Mouse (Mus musculus): ENCODE results near the gene Smim15. TPM values are rescaled to one million over a fixed set of nuclear protein-coding genes. Genes with fewer than 3 reads are reported as not detected.

Gene Smim15
- polyA plus RNA-seq, 1 experiment = 18.3 TPM

- H3K4me3 ChIP-seq = peak overlapping the region; percentile 66
- H3K4me2 ChIP-seq (ENCODE audit: low read depth) = peak overlapping the region; percentile 83
- H3ac ChIP-seq (ENCODE audit: control insufficient read depth, insufficient read length) = peak overlapping the region; percentile 83
- no peaks in the 10 kb centered on the region for H3K27me3 ChIP-seq (ENCODE audit: control insufficient read depth, insufficient read depth, insufficient read length)
- peaks cover 9% of the 10 kb centered on the region for H3K36me3 ChIP-seq (ENCODE audit: control insufficient read depth, insufficient read depth)
- TF ChIP-seq E2F4 (IDR thresholded peaks at IDR 0.05; ENCODE audit: insufficient read depth) = no peak
- TF ChIP-seq MYOD1 (IDR thresholded peaks at IDR 0.05; ENCODE audit: control insufficient read depth in 1 of 3, insufficient read length in 2 of 3, low read depth in 2 of 3) = no peak
- peak; percentile 30; the same call in 1 of the 2 replicates for TF ChIP-seq CEBPB (IDR thresholded peaks at IDR 0.05; ENCODE audit: insufficient read depth, poor library complexity, severe bottlenecking)
- TF ChIP-seq REST (IDR thresholded peaks at IDR 0.05; ENCODE audit: insufficient read depth, insufficient read length) = no peak
- TF ChIP-seq MAX (IDR thresholded peaks at IDR 0.05; ENCODE audit: low read depth) = no peak
- no peak for TF ChIP-seq TCF3 (IDR thresholded peaks at IDR 0.05; ENCODE audit: insufficient read length, low read depth)
- TF ChIP-seq MYOG (IDR thresholded peaks at IDR 0.05; ENCODE audit: control insufficient read depth in 1 of 3, insufficient read depth in 1 of 3, insufficient read length in 2 of 3, low read depth in 2 of 3) = no peak
- TF ChIP-seq SRF (IDR thresholded peaks at IDR 0.05; ENCODE audit: control insufficient read depth, insufficient read length, low read depth) = no peak
- peaks cover 32% of the 10 kb centered on the region for H3K79me2 ChIP-seq (ENCODE audit: control insufficient read depth, insufficient read depth)
These were observed 620 bp upstream of the Smim15 start for GRCm38 (mm10) chr13:108043431-108044221.

- Histone ChIP-seq H3ac (ENCODE audit: control insufficient read depth, insufficient read length) (no peak overlapping the region), H3K4me3 (peak overlapping the region; percentile 66), H3K4me2 (ENCODE audit: low read depth) (peak overlapping the region; percentile 81), H3K36me3 (ENCODE audit: control insufficient read depth, insufficient read depth) (peaks cover 9% of the 10 kb centered on the region), H3K79me2 (ENCODE audit: control insufficient read depth, insufficient read depth) (peaks cover 32% of the 10 kb centered on the region), H3K27me3 (ENCODE audit: control insufficient read depth, insufficient read depth, insufficient read length) (no peaks in the 10 kb centered on the region)
- TF ChIP-seq TCF12 (IDR thresholded peaks at IDR 0.05; ENCODE audit: insufficient read depth, poor library complexity, severe bottlenecking) = no peak
- no peak for TF ChIP-seq USF1 (IDR thresholded peaks at IDR 0.05; ENCODE audit: low read depth)
These were observed 1.4 kb downstream of the Smim15 start for GRCm38 (mm10) chr13:108045646-108046045.

GRCm38 (mm10) chr13:108046071-108046470, 1.8 kb downstream of the Smim15 start:
- Histone ChIP-seq H3K79me2 (ENCODE audit: control insufficient read depth, insufficient read depth) (peaks cover 32% of the 10 kb centered on the region), H3K4me2 (ENCODE audit: low read depth) (peak overlapping the region; percentile 81), H3K36me3 (ENCODE audit: control insufficient read depth, insufficient read depth) (peaks cover 9% of the 10 kb centered on the region), H3K27me3 (ENCODE audit: control insufficient read depth, insufficient read depth, insufficient read length) (no peaks in the 10 kb centered on the region), H3K4me3 (no peak overlapping the region), H3ac (ENCODE audit: control insufficient read depth, insufficient read length) (no peak overlapping the region)
- TF ChIP-seq USF1 (IDR thresholded peaks at IDR 0.05; ENCODE audit: low read depth) (no peak), POLR2AphosphoS2 (IDR thresholded peaks at IDR 0.05; ENCODE audit: insufficient read length, low read depth) (no peak), TCF3 (IDR thresholded peaks at IDR 0.05; ENCODE audit: insufficient read length, low read depth) (no peak), E2F4 (IDR thresholded peaks at IDR 0.05; ENCODE audit: insufficient read depth) (no peak), SRF (IDR thresholded peaks at IDR 0.05; ENCODE audit: control insufficient read depth, insufficient read length, low read depth) (no peak), MYOD1 (IDR thresholded peaks at IDR 0.05; ENCODE audit: control insufficient read depth in 1 of 3, insufficient read length in 2 of 3, low read depth in 2 of 3) (no peak), POLR2A (IDR thresholded peaks at IDR 0.05; ENCODE audit: insufficient read length, low read depth) (no peak), TCF12 (IDR thresholded peaks at IDR 0.05; ENCODE audit: insufficient read depth, poor library complexity, severe bottlenecking) (no peak), MYOG (IDR thresholded peaks at IDR 0.05; ENCODE audit: control insufficient read depth in 1 of 3, insufficient read depth in 1 of 3, insufficient read length in 2 of 3, low read depth in 2 of 3) (no peak), REST (IDR thresholded peaks at IDR 0.05; ENCODE audit: insufficient read depth, insufficient read length) (no peak), CEBPB (IDR thresholded peaks at IDR 0.05; ENCODE audit: insufficient read depth, poor library complexity, severe bottlenecking) (no peak), MAX (IDR thresholded peaks at IDR 0.05; ENCODE audit: low read depth) (no peak)

- no peak overlapping the region for H3K4me2 ChIP-seq (ENCODE audit: low read depth)
- H3K4me3 ChIP-seq = no peak overlapping the region
- peaks cover 32% of the 10 kb centered on the region for H3K79me2 ChIP-seq (ENCODE audit: control insufficient read depth, insufficient read depth)
- H3K27me3 ChIP-seq (ENCODE audit: control insufficient read depth, insufficient read depth, insufficient read length) = no peaks in the 10 kb centered on the region
- peaks cover 9% of the 10 kb centered on the region for H3K36me3 ChIP-seq (ENCODE audit: control insufficient read depth, insufficient read depth)
- H3ac ChIP-seq (ENCODE audit: control insufficient read depth, insufficient read length) = no peak overlapping the region
- no peak for TF ChIP-seq MYOD1 (IDR thresholded peaks at IDR 0.05; ENCODE audit: control insufficient read depth in 1 of 3, insufficient read length in 2 of 3, low read depth in 2 of 3)
These were observed 2.6 kb downstream of the Smim15 start for GRCm38 (mm10) chr13:108046891-108047290.

GRCm38 (mm10) chr13:108047364-108047763, 3.1 kb downstream of the Smim15 start:
- H3K27me3 ChIP-seq (ENCODE audit: control insufficient read depth, insufficient read depth, insufficient read length) = no peaks in the 10 kb centered on the region
- H3ac ChIP-seq (ENCODE audit: control insufficient read depth, insufficient read length) = no peak overlapping the region
- TF ChIP-seq MYOD1 (IDR thresholded peaks at IDR 0.05; ENCODE audit: control insufficient read depth in 1 of 3, insufficient read length in 2 of 3, low read depth in 2 of 3) (no peak), CEBPB (IDR thresholded peaks at IDR 0.05; ENCODE audit: insufficient read depth, poor library complexity, severe bottlenecking) (no peak), MYOG (IDR thresholded peaks at IDR 0.05; ENCODE audit: control insufficient read depth in 1 of 3, insufficient read depth in 1 of 3, insufficient read length in 2 of 3, low read depth in 2 of 3) (no peak), SRF (IDR thresholded peaks at IDR 0.05; ENCODE audit: control insufficient read depth, insufficient read length, low read depth) (no peak), MAX (IDR thresholded peaks at IDR 0.05; ENCODE audit: low read depth) (no peak), POLR2A (IDR thresholded peaks at IDR 0.05; ENCODE audit: insufficient read length, low read depth) (no peak), TCF12 (IDR thresholded peaks at IDR 0.05; ENCODE audit: insufficient read depth, poor library complexity, severe bottlenecking) (no peak), USF1 (IDR thresholded peaks at IDR 0.05; ENCODE audit: low read depth) (no peak), REST (IDR thresholded peaks at IDR 0.05; ENCODE audit: insufficient read depth, insufficient read length) (no peak), E2F4 (IDR thresholded peaks at IDR 0.05; ENCODE audit: insufficient read depth) (no peak), TCF3 (IDR thresholded peaks at IDR 0.05; ENCODE audit: insufficient read length, low read depth) (no peak), POLR2AphosphoS2 (IDR thresholded peaks at IDR 0.05; ENCODE audit: insufficient read length, low read depth) (no peak)
- peaks cover 32% of the 10 kb centered on the region for H3K79me2 ChIP-seq (ENCODE audit: control insufficient read depth, insufficient read depth)
- no peak overlapping the region for H3K4me3 ChIP-seq
- H3K36me3 ChIP-seq (ENCODE audit: control insufficient read depth, insufficient read depth) = peaks cover 9% of the 10 kb centered on the region
- no peak overlapping the region for H3K4me2 ChIP-seq (ENCODE audit: low read depth)
